Mouse (Mus musculus) brown adipose tissue, adult 24 weeks (tissue): ENCODE data around the gene Stra6. TPM values are rescaled to one million over a fixed set of nuclear protein-coding genes. Genes with fewer than 3 reads are reported as not detected.

ENCODE experiments used
- H3K27ac ChIP-seq: fragments of 200-500 bp; replicated peaks from 2 replicates; pipeline ENCODE4 v1.5.1; 2012; ENCODE audit warnings: low read depth, mild to moderate bottlenecking, low read length
- H3K4me1 ChIP-seq: fragments of 200-500 bp; 2 replicates; pipeline ENCODE4 v1.6.1; 2012; ENCODE audit warnings: low read length, mixed read lengths; ENCODE audit not compliant: control insufficient read depth, insufficient read depth, insufficient read length
- H3K4me3 ChIP-seq: fragments of 200-500 bp; 2 replicates; pipeline ENCODE4 v1.5.1; 2012; ENCODE audit warnings: low read depth, mild to moderate bottlenecking, low read length, moderate library complexity; ENCODE audit not compliant: insufficient read depth
- polyA plus RNA-seq: library from polyadenylated mRNA; stranded (reverse); fragments of >200 nt; gene quantifications from 2 replicates; pipeline ENCODE4 v1.2.4, GENCODE M21; 2012; ENCODE audit not compliant: missing spikeins, insufficient read depth, insufficient read length

Gene Stra6
- polyA plus RNA-seq, 1 experiment = not detected

- no peak overlapping the region for H3K4me3 ChIP-seq
- H3K27ac ChIP-seq = no peak overlapping the region
- H3K4me1 ChIP-seq = peaks cover 2% of the 10 kb centered on the region; the same call in 1 of the 2 replicates
Observed at GRCm38 (mm10) chr9:58202676-58203453, 139.3 kb downstream of the Stra6 start.

Other genes starting within 250 kb of the Stra6 start
- gene Arid3b, start 227.0 kb upstream of the Stra6 start, polyA plus RNA-seq = 2.6 and 4.5 TPM in 2 replicates
- 67.3 and 71.9 TPM in 2 replicates for gene Ubl7, start 152.8 kb upstream of the Stra6 start, polyA plus RNA-seq
- gene Sema7a, start 123.7 kb upstream of the Stra6 start, polyA plus RNA-seq = 2.8 and 6.0 TPM in 2 replicates
- gene Cyp11a1, start 57.4 kb upstream of the Stra6 start, polyA plus RNA-seq = not detected in 2 replicates
- gene Ccdc33, start 55.0 kb downstream of the Stra6 start, polyA plus RNA-seq = not detected in 2 replicates
- 8.8 and 17.5 TPM in 2 replicates for gene Islr, start 140.5 kb downstream of the Stra6 start, polyA plus RNA-seq
- 0.29 and 1.8 TPM in 2 replicates for gene Islr2, start 140.5 kb downstream of the Stra6 start, polyA plus RNA-seq
- gene Pml, start 186.0 kb downstream of the Stra6 start, polyA plus RNA-seq = 6.6 and 9.4 TPM in 2 replicates
- 7.9 and 8.1 TPM in 2 replicates for gene Stoml1, start 189.4 kb downstream of the Stra6 start, polyA plus RNA-seq
- gene Loxl1, start 249.4 kb downstream of the Stra6 start, polyA plus RNA-seq = 8.1 and 13.8 TPM in 2 replicates